Mouse (Mus musculus) cerebellum, postnatal 10 days (tissue): Measurements from ENCODE around the gene 9930111J21Rik1.
"Not testable (repeated sequence)": the region's sequence is repeated elsewhere in the genome, so short reads cannot be mapped to it uniquely, and the experiment has no call there.

Experiments
- DNase-seq, 2 experiments: peaks; one replicate each; pipeline ENCODE4 v3.0.0; 2021; ENCODE audit warnings: mixed read lengths in 2 of 2

Gene 9930111J21Rik1

GRCm38 (mm10) chr11:48913611-48914010 is 65.6 kb downstream of the 9930111J21Rik1 start:
- no peak for DNase-seq

- no peak for DNase-seq
These were observed 70.7 kb downstream of the 9930111J21Rik1 start for GRCm38 (mm10) chr11:48908459-48908858.

GRCm38 (mm10) chr11:48902021-48902420 is 77.2 kb downstream of the 9930111J21Rik1 start, which contains the start of gene Gm5431:
Gm5431 (minus strand) TSS chr11:48902214.
- DNase-seq, result no peak

GRCm38 (mm10) chr11:48901567-48901930 is 77.6 kb downstream of the 9930111J21Rik1 start:
- not testable (repeated sequence) for DNase-seq

- DNase-seq, result not testable (repeated sequence)
These were observed 78.3 kb downstream of the 9930111J21Rik1 start for GRCm38 (mm10) chr11:48900654-48901566.

- DNase-seq, result no peak
These were observed 80.3 kb downstream of the 9930111J21Rik1 start for GRCm38 (mm10) chr11:48898812-48899431.
